Mouse (Mus musculus): ENCODE data around the gene Anapc16. TPM values are rescaled to one million over a fixed set of nuclear protein-coding genes. Genes with fewer than 3 reads are reported as not detected.

Gene Anapc16
- polyA plus RNA-seq, 1 experiment: 101 TPM

GRCm38 (mm10) chr10:59951211-59952151, 51.5 kb downstream of the Anapc16 start, which contains the start of gene Ddit4:
TSS of gene Ddit4 (minus strand) at chr10:59951834.
- DNase-seq (ENCODE audit: extremely low spot score in 1 of 2, low spot score in 1 of 2): peak; percentile 99 to 100

- peak in 1 of 2 experiments; percentile 82 for DNase-seq (ENCODE audit: extremely low spot score in 1 of 2, low spot score in 1 of 2)
Observed at GRCm38 (mm10) chr10:59950716-59951191, 52.2 kb downstream of the Anapc16 start.

GRCm38 (mm10) chr10:59949783-59950605, 52.9 kb downstream of the Anapc16 start:
- no peak for DNase-seq (ENCODE audit: extremely low spot score in 1 of 2, low spot score in 1 of 2)

GRCm38 (mm10) chr10:59949255-59949648, 53.7 kb downstream of the Anapc16 start:
- no peak for DNase-seq (ENCODE audit: extremely low spot score in 1 of 2, low spot score in 1 of 2)

- no peak for DNase-seq (ENCODE audit: extremely low spot score in 1 of 2, low spot score in 1 of 2)
Observed at GRCm38 (mm10) chr10:59948363-59949254, 54.3 kb downstream of the Anapc16 start.

GRCm38 (mm10) chr10:59947296-59948073, 55.5 kb downstream of the Anapc16 start:
- no peak for DNase-seq (ENCODE audit: extremely low spot score in 1 of 2, low spot score in 1 of 2)

GRCm38 (mm10) chr10:59946362-59946761, 56.6 kb downstream of the Anapc16 start:
- no peak for DNase-seq (ENCODE audit: extremely low spot score in 1 of 2, low spot score in 1 of 2)

GRCm38 (mm10) chr10:59945416-59945815, 57.5 kb downstream of the Anapc16 start:
- DNase-seq (ENCODE audit: extremely low spot score in 1 of 2, low spot score in 1 of 2): no peak

GRCm38 (mm10) chr10:59943421-59943989, 59.4 kb downstream of the Anapc16 start:
- DNase-seq (ENCODE audit: extremely low spot score in 1 of 2, low spot score in 1 of 2): peak in 1 of 2 experiments; percentile 83

GRCm38 (mm10) chr10:59942847-59943420, 60.0 kb downstream of the Anapc16 start:
- peak; percentile 78 to 83 for DNase-seq (ENCODE audit: extremely low spot score in 1 of 2, low spot score in 1 of 2)

- peak in 1 of 2 experiments; percentile 53 for DNase-seq (ENCODE audit: extremely low spot score in 1 of 2, low spot score in 1 of 2)
Observed at GRCm38 (mm10) chr10:59942281-59942846, 60.6 kb downstream of the Anapc16 start.

- no peak for DNase-seq (ENCODE audit: extremely low spot score in 1 of 2, low spot score in 1 of 2)
Observed at GRCm38 (mm10) chr10:59939081-59939480, 63.9 kb downstream of the Anapc16 start.

GRCm38 (mm10) chr10:59938662-59939061, 64.3 kb downstream of the Anapc16 start:
- DNase-seq (ENCODE audit: extremely low spot score in 1 of 2, low spot score in 1 of 2): no peak

Other genes starting within 250 kb of the Anapc16 start
- 49.0 and 50.3 TPM in 2 replicates for gene Dnajb12, start 123.6 kb downstream of the Anapc16 start, polyA plus RNA-seq (2012; rRNA removed)
- 46.3 and 53.3 TPM in 2 replicates for gene Ddit4, start 51.3 kb downstream of the Anapc16 start, polyA plus RNA-seq (2012; rRNA removed)
- gene Ascc1, start 330 bp downstream of the Anapc16 start, polyA plus RNA-seq (2012; rRNA removed): 26.5 and 27.2 TPM in 2 replicates
- 362 and 366 TPM in 2 replicates for gene Spock2, start 103.1 kb upstream of the Anapc16 start, polyA plus RNA-seq (2012; rRNA removed)
- 1.8 TPM in 2 replicates for gene Chst3, start 216.1 kb upstream of the Anapc16 start, polyA plus RNA-seq (2012; rRNA removed)